Mouse (Mus musculus): ENCODE measurements around the gene Dock9. TPM values are rescaled to one million over a fixed set of nuclear protein-coding genes. Genes with fewer than 3 reads are reported as not detected.
"Not testable (repeated sequence)": the region's sequence is repeated elsewhere in the genome, so short reads cannot be mapped to it uniquely, and the experiment has no call there.

The Dock9 gene
- total RNA-seq, 2 experiments from 2014 or later, result 256 to 267 TPM

GRCm38 (mm10) chr14:121634093-121634735, 163.4 kb downstream of the Dock9 start:
- no peak for DNase-seq (ENCODE audit: low spot score in 2 of 2)

- no peak for DNase-seq (ENCODE audit: low spot score in 2 of 2)
Measured at GRCm38 (mm10) chr14:121631934-121632333, 165.7 kb downstream of the Dock9 start.

- no peak for DNase-seq (ENCODE audit: low spot score in 2 of 2)
Measured at GRCm38 (mm10) chr14:121626741-121627140, 170.9 kb downstream of the Dock9 start.

- not testable (repeated sequence) for DNase-seq (ENCODE audit: low spot score in 2 of 2)
Measured at GRCm38 (mm10) chr14:121623996-121624542, 173.6 kb downstream of the Dock9 start.

- no peak for DNase-seq (ENCODE audit: low spot score in 2 of 2)
Measured at GRCm38 (mm10) chr14:121621806-121622205, 175.8 kb downstream of the Dock9 start.

- DNase-seq (ENCODE audit: low spot score in 2 of 2), result no peak
Measured at GRCm38 (mm10) chr14:121620567-121620966, 177.1 kb downstream of the Dock9 start.

GRCm38 (mm10) chr14:121620157-121620556, 177.5 kb downstream of the Dock9 start:
- no peak for DNase-seq (ENCODE audit: low spot score in 2 of 2)

GRCm38 (mm10) chr14:121617645-121618390, 179.8 kb downstream of the Dock9 start:
- DNase-seq (ENCODE audit: low spot score in 2 of 2), result peak; percentile 75 to 93

GRCm38 (mm10) chr14:121615431-121615830, 182.2 kb downstream of the Dock9 start:
- DNase-seq (ENCODE audit: low spot score in 2 of 2), result no peak

GRCm38 (mm10) chr14:121614461-121615170, 183.0 kb downstream of the Dock9 start:
- no peak for DNase-seq (ENCODE audit: low spot score in 2 of 2)

GRCm38 (mm10) chr14:121613490-121613889, 184.1 kb downstream of the Dock9 start:
- no peak for DNase-seq (ENCODE audit: low spot score in 2 of 2)

- no peak for DNase-seq (ENCODE audit: low spot score in 2 of 2)
Measured at GRCm38 (mm10) chr14:121612926-121613325, 184.7 kb downstream of the Dock9 start.

- no peak for DNase-seq (ENCODE audit: low spot score in 2 of 2)
Measured at GRCm38 (mm10) chr14:121611533-121611932, 186.1 kb downstream of the Dock9 start.

GRCm38 (mm10) chr14:121611098-121611497, 186.5 kb downstream of the Dock9 start:
- DNase-seq (ENCODE audit: low spot score in 2 of 2), result no peak

GRCm38 (mm10) chr14:121608522-121608921, 189.1 kb downstream of the Dock9 start:
- DNase-seq (ENCODE audit: low spot score in 2 of 2), result no peak

- no peak for DNase-seq (ENCODE audit: low spot score in 2 of 2)
Measured at GRCm38 (mm10) chr14:121606433-121606832, 191.2 kb downstream of the Dock9 start.

- no peak for DNase-seq (ENCODE audit: low spot score in 2 of 2)
Measured at GRCm38 (mm10) chr14:121605260-121605659, 192.4 kb downstream of the Dock9 start.

GRCm38 (mm10) chr14:121604565-121604964, 193.1 kb downstream of the Dock9 start:
- DNase-seq (ENCODE audit: low spot score in 2 of 2), result peak in 1 of 2 experiments; percentile 47

GRCm38 (mm10) chr14:121602610-121603009, 195.0 kb downstream of the Dock9 start:
- DNase-seq (ENCODE audit: low spot score in 2 of 2), result no peak

GRCm38 (mm10) chr14:121600538-121600937, 197.1 kb downstream of the Dock9 start:
- DNase-seq (ENCODE audit: low spot score in 2 of 2), result no peak

GRCm38 (mm10) chr14:121597073-121597472, 200.6 kb downstream of the Dock9 start:
- DNase-seq (ENCODE audit: low spot score in 2 of 2), result no peak

GRCm38 (mm10) chr14:121596631-121597030, 201.0 kb downstream of the Dock9 start:
- DNase-seq (ENCODE audit: low spot score in 2 of 2), result no peak

Data from layer of hippocampus, postnatal 14 days (tissue).